Mouse (Mus musculus): ENCODE data around the gene Camta1.

- TF ChIP-seq TAL1 (IDR thresholded peaks at IDR 0.05; ENCODE audit: low read length): no peak
- no peak for TF ChIP-seq GATA1 (IDR thresholded peaks at IDR 0.05; ENCODE audit: low read length)
Measured at GRCm38 (mm10) chr4:151211992-151212391, 649.7 kb downstream of the Camta1 start.
